8 mouse cellular contexts compared by ENCODE assay signal in the genomic region with DNA sequence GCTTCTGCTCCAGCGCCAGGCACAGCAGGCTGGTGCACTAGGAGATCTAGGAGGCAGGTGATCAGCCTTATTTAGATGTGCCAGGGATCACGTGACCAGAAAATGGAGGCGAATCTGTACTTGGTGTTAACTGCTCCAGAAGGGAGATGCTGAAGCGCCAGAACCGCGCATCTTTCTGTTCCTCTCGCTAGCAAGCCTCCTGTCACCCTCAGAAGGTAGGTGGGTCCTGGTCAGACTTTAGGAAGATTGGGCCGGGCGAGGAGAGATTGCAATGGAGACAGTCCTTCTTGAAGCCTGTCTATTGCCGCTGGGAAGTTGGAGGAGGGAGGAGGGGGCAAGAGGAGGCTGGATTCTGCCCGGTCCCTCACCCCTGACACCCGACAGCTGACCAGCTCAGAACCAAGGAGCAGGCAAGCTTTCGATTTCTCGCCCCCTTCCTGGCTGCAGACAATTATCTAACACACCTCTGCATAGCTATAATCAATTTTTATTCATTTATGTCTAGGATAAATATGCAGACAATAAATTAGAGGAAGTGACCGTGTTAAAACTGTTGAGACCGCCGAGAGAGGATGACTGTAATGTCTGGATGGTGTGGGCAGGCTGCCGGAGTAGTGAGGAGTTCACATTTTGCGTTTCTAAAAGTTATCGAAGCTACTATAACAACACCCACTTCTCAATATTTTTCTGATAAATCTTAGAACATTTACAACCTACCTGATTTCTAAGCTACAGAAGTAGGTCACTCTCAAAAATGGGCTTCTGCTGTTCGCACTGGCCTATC.
DNase-seq lines count a peak whose midpoint lies in the region; ATAC-seq and TF ChIP-seq lines count a peak whose summit lies in the region.

No protein-coding gene starts in this region.

- H3K4me1 ChIP-seq in lung, embryonic 15.5 days, result 0 out of 2 replicates have a peak, but pooled peaks cover 3% of the 10 kb centered on the region

- no peaks in the 10 kb centered on the region for H3K9me3 ChIP-seq in lung, embryonic 15.5 days

- DNase-seq in lung, postnatal 14 days, result no peak
- peak; percentile 67 for DNase-seq in embryo, embryonic 9.5 days (ENCODE audit: extremely low spot score)
- peak; percentile 16 to 21 for DNase-seq in heart, postnatal 14 days
- DNase-seq in layer of hippocampus, adult 2 months (ENCODE audit: low spot score in 2 of 2), result peak; percentile 65 to 70
- DNase-seq in right cerebral cortex, postnatal 4 days, result peak; percentile 49
- DNase-seq in gastrocnemius, postnatal 25 days, result no peak

- peak overlapping the region; percentile 33 for H3K4me3 ChIP-seq in lung, embryonic 15.5 days
- H3K4me3 ChIP-seq in layer of hippocampus, adult 2 months, result peak overlapping the region; percentile 67
- peak overlapping the region; percentile 41 for H3K4me3 ChIP-seq in macrophage (ENCODE audit: inconsistent target)

- H3K9ac ChIP-seq in lung, embryonic 15.5 days, result no peak overlapping the region

- intact Hi-C loops in heart, postnatal 14 days (cut with DNase I), result no loop called here

- no peaks in the 10 kb centered on the region for H3K79me2 ChIP-seq in macrophage (ENCODE audit: inconsistent target)

- WGBS in lung, embryonic 15.5 days, result 8% methylated on average over 21 of the region's 21 CpGs
- WGBS in macrophage (ENCODE audit: missing documents), result 15% methylated on average over 21 of the region's 21 CpGs

- no peaks in the 10 kb centered on the region for H3K36me3 ChIP-seq in lung, embryonic 15.5 days
- no peaks in the 10 kb centered on the region for H3K36me3 ChIP-seq in macrophage (ENCODE audit: inconsistent target)

- no peak overlapping the region for H3K27ac ChIP-seq in lung, embryonic 15.5 days
- peak overlapping the region; percentile 91 for H3K27ac ChIP-seq in layer of hippocampus, adult 2 months
- H3K27ac ChIP-seq in macrophage, result no peak overlapping the region

- no peak for TF ChIP-seq CTCF in layer of hippocampus, adult 2 months (conservative IDR thresholded peaks at IDR 0.05)

- ATAC-seq in lung, embryonic 15.5 days (ENCODE audit: borderline replicate concordance, extremely low read depth, low FRiP score, low TSS enrichment), result no peak

- H3K27me3 ChIP-seq in lung, embryonic 15.5 days, result peaks cover 16% of the 10 kb centered on the region

- H3K4me2 ChIP-seq in lung, embryonic 15.5 days, result peak overlapping the region; percentile 54

Comparison
In these comparisons a context has a peak if more than half of its experiments do, and no peak if none do; other contexts are left out.
1. DNase-seq: peak in embryo, embryonic 9.5 days (single experiment), heart, postnatal 14 days (2 of 2), layer of hippocampus, adult 2 months (2 of 2) and right cerebral cortex, postnatal 4 days (single experiment); none in lung, postnatal 14 days (single experiment) and gastrocnemius, postnatal 25 days (single experiment).
2. Peak in every context shown above with its lines, with median percentiles within 50 percentile points of each other: H3K4me3 ChIP-seq.